Mouse (Mus musculus) forebrain, embryonic 13.5 days (tissue): ENCODE results near the gene Coro1b. TPM values are rescaled to one million over a fixed set of nuclear protein-coding genes. Genes with fewer than 3 reads are reported as not detected.

Experiments
- ATAC-seq: fragments of 200-750 bp; cut with Nextera tagmentation; 2 replicates; pipeline ENCODE4 v1.8.0; 2017
- H3K27ac ChIP-seq: fragments of 300-500 bp; sonication (generic); 2 replicates; pipeline ENCODE4 v1.5.1; 2015; ENCODE audit warnings: inconsistent platforms, mild to moderate bottlenecking, moderate library complexity
- H3K27me3 ChIP-seq: fragments of 300-500 bp; sonication (generic); 2 replicates; pipeline ENCODE4 v1.6.1; 2015; ENCODE audit warnings: mild to moderate bottlenecking, inconsistent platforms
- H3K36me3 ChIP-seq: fragments of 300-500 bp; sonication (generic); 2 replicates; pipeline ENCODE4 v1.6.1; 2015; ENCODE audit warnings: mild to moderate bottlenecking, inconsistent platforms; ENCODE audit not compliant: poor library complexity, severe bottlenecking
- H3K4me1 ChIP-seq: fragments of 300-500 bp; sonication (generic); 2 replicates; pipeline ENCODE4 v1.6.1; 2015; ENCODE audit warnings: inconsistent platforms
- H3K4me2 ChIP-seq: fragments of 300-500 bp; sonication (generic); 2 replicates; pipeline ENCODE4 v1.6.1; 2015; ENCODE audit warnings: inconsistent platforms, mild to moderate bottlenecking, moderate library complexity
- H3K4me3 ChIP-seq: fragments of 300-500 bp; sonication (generic); 2 replicates; pipeline ENCODE4 v1.5.1; 2015; ENCODE audit warnings: mild to moderate bottlenecking, inconsistent platforms
- H3K9ac ChIP-seq: fragments of 300-500 bp; sonication (generic); 2 replicates; pipeline ENCODE4 v1.6.1; 2015; ENCODE audit warnings: mild to moderate bottlenecking, inconsistent platforms
- H3K9me3 ChIP-seq: fragments of 300-500 bp; sonication (generic); replicated peaks from 2 replicates; pipeline ENCODE4 v1.6.1; 2016; ENCODE audit warnings: inconsistent platforms
- WGBS: fragments of 180-500 bp; shearing (Covaris S2); methylation state at CpG from one replicate; pipeline ENCODE4 v1.1.7; 2015; 5-methylcytosine and 5-hydroxymethylcytosine counted together
- polyA plus RNA-seq: library from polyadenylated mRNA; unstranded; fragments of >200 nt; fragmentation: Nextera tagmentation; extraction: Ambion mirVana; gene quantifications from 2 replicates; pipeline ENCODE4 v1.2.1, GENCODE M21; 2015

Coro1b gene
- polyA plus RNA-seq, result 126 and 144 TPM in 2 replicates

DNA sequence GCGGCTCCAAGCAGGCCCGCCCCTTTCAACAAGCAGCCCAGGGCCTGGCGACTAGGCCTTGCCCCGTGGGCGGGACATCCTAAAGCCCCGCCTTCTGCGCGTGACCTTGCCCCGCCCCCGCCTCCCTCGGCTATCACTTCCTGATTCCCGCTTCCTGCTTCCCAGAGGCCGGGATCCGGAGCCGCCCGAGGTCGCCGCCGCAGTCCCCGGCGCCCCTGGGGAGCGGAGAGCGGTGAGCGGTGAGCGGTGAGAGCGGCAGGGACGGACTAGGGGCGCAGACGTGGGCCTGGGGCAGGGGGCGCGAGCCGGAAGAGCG is at the start of gene Coro1b:
Gene Coro1b (plus strand): TSS at position 129 of the 316 bp plus-strand sequence.
- H3K4me2 ChIP-seq, result peak within 1 kb of the TSS; percentile 86
- H3K4me3 ChIP-seq, result peak within 1 kb of the TSS; percentile 84
- peak within 1 kb of the TSS; percentile 52; the same call in 1 of the 2 replicates for H3K27ac ChIP-seq
- no peaks in the 10 kb centered on the region for H3K9me3 ChIP-seq
- H3K27me3 ChIP-seq, result no peaks in the 10 kb centered on the region
- WGBS, result under 1% methylated on average over 31 of the region's 33 CpGs
- H3K4me1 ChIP-seq, result peaks cover 26% of the 10 kb centered on the region
- peak within 1 kb of the TSS; percentile 88 for H3K9ac ChIP-seq
- peaks cover 36% of the 10 kb centered on the region for H3K36me3 ChIP-seq
- peak; percentile 96 for ATAC-seq

GRCm38 (mm10) chr19:4099056-4099455 is 49.4 kb upstream of the Coro1b start:
- Histone ChIP-seq H3K27me3 (peaks cover 32% of the 10 kb centered on the region), H3K4me1 (peaks cover 56% of the 10 kb centered on the region), H3K36me3 (no peaks in the 10 kb centered on the region), H3K4me2 (peak overlapping the region; percentile 81), H3K9ac (0 out of 2 replicates have a peak overlapping the region, but pooled peaks have one; percentile 13), H3K9me3 (no peaks in the 10 kb centered on the region), H3K27ac (no peak overlapping the region), H3K4me3 (0 out of 2 replicates have a peak overlapping the region, but pooled peaks have one; percentile 50)
- ATAC-seq, result no peak
- WGBS, result 13% methylated on average over 9 of the region's 9 CpGs

GRCm38 (mm10) chr19:4099837-4100717 is 48.3 kb upstream of the Coro1b start, which contains the start of gene Pitpnm1:
Gene Pitpnm1, plus strand, starts transcription at chr19:4099998.
- Histone ChIP-seq H3K4me3 (peak within 1 kb of the TSS; percentile 50), H3K9ac (peak within 1 kb of the TSS; percentile 74), H3K4me1 (peaks cover 56% of the 10 kb centered on the region), H3K9me3 (no peaks in the 10 kb centered on the region), H3K4me2 (peak within 1 kb of the TSS; percentile 81), H3K27me3 (peaks cover 32% of the 10 kb centered on the region), H3K36me3 (0 out of 2 replicates have a peak, but pooled peaks cover 2% of the 10 kb centered on the region), H3K27ac (no peak within 1 kb of the TSS)
- ATAC-seq, result no peak
- WGBS, result 2% methylated on average over 53 of the region's 53 CpGs

DNA sequence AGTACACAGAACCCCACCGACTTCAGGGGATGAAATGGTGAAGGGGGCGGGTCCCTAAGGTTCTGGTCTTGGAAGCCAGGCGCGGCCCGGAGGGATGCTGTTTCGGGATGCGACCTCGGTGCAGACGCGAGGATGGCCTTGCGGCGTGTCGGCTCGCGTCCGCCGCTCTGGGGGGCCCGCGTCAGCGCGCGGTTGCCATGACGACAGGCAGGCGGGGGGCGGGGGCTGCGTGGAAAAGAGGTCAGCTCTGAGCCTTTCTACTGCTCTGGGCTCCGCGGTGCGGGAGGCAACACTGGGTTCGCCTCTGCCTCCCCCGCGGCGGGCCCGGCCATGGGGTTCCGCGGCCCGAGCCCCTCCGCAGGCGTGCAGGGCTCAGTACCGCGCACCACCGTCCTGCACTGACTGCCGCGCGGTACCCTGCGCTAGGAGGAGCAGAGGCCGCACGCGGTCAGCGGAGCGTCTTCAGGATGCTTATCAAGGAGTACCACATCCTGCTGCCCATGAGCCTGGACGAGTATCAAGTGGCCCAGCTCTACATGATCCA is 47.6 kb upstream of the Coro1b start:
- Histone ChIP-seq H3K4me1 (peaks cover 56% of the 10 kb centered on the region), H3K36me3 (peaks cover 9% of the 10 kb centered on the region; the same call in 1 of the 2 replicates)

DNA sequence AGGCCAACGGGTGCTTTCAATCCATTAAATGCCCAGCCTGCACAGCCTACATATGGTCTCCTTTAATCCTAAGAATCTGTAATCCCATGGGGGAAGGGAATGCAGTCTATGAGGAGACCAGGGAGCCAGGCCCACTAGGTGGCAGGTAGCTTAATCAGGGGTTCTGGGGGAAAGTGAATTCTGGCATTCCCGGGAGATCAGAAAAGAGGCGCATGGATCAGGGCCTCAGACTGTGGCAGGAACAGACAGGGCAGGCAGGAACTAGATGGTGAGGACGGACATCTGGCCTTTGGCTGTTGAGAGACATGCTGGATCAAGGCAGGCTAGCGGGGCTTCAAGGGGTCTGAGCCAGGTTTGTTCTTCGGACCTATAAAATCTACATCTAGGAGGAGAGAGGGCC is 47.0 kb upstream of the Coro1b start:
- peak overlapping the region; percentile 50 for H3K4me3 ChIP-seq
- no peak overlapping the region for H3K27ac ChIP-seq
- WGBS, result 50% methylated on average over 6 of the region's 6 CpGs
- H3K4me1 ChIP-seq, result peaks cover 50% of the 10 kb centered on the region
- peak overlapping the region; percentile 81 for H3K4me2 ChIP-seq
- H3K9me3 ChIP-seq, result no peaks in the 10 kb centered on the region
- H3K27me3 ChIP-seq, result peaks cover 32% of the 10 kb centered on the region
- peak overlapping the region; percentile 74 for H3K9ac ChIP-seq
- no peak for ATAC-seq
- peaks cover 9% of the 10 kb centered on the region; the same call in 1 of the 2 replicates for H3K36me3 ChIP-seq

More for the DNA sequence above, 47.6 kb upstream of the Coro1b start:
- Histone ChIP-seq H3K9ac (peak overlapping the region; percentile 74), H3K27ac (no peak overlapping the region), H3K4me2 (peak overlapping the region; percentile 81), H3K4me3 (peak overlapping the region; percentile 50), H3K9me3 (no peaks in the 10 kb centered on the region), H3K27me3 (peaks cover 32% of the 10 kb centered on the region)
- ATAC-seq, result 0 out of 2 replicates have a peak, but pooled peaks have one; percentile 4
- WGBS, result under 1% methylated on average over 45 of the region's 52 CpGs

GRCm38 (mm10) chr19:4102049-4102448 is 46.4 kb upstream of the Coro1b start:
- peaks cover 13% of the 10 kb centered on the region; the same call in 1 of the 2 replicates for H3K36me3 ChIP-seq
- peaks cover 49% of the 10 kb centered on the region for H3K4me1 ChIP-seq
- H3K27ac ChIP-seq, result no peak overlapping the region
- H3K9ac ChIP-seq, result no peak overlapping the region
- H3K4me2 ChIP-seq, result peak overlapping the region; percentile 81
- peaks cover 32% of the 10 kb centered on the region for H3K27me3 ChIP-seq
- ATAC-seq, result no peak
- H3K9me3 ChIP-seq, result no peaks in the 10 kb centered on the region
- 93% methylated on average over 2 of the region's 2 CpGs for WGBS
- H3K4me3 ChIP-seq, result peak overlapping the region; percentile 50; the same call in 1 of the 2 replicates

GRCm38 (mm10) chr19:4102626-4103025 is 45.8 kb upstream of the Coro1b start:
- WGBS, result 96% methylated on average over 12 of the region's 12 CpGs
- H3K4me1 ChIP-seq, result peaks cover 45% of the 10 kb centered on the region

GRCm38 (mm10) chr19:4103294-4103693 is 45.1 kb upstream of the Coro1b start:
- Histone ChIP-seq H3K27ac (no peak overlapping the region), H3K9ac (no peak overlapping the region), H3K27me3 (peaks cover 32% of the 10 kb centered on the region), H3K4me2 (no peak overlapping the region), H3K4me3 (no peak overlapping the region), H3K9me3 (no peaks in the 10 kb centered on the region), H3K4me1 (peaks cover 38% of the 10 kb centered on the region), H3K36me3 (peaks cover 13% of the 10 kb centered on the region; the same call in 1 of the 2 replicates)
- ATAC-seq, result no peak
- 94% methylated on average over 18 of the region's 18 CpGs for WGBS

More at GRCm38 (mm10) chr19:4102626-4103025, 45.8 kb upstream of the Coro1b start:
- Histone ChIP-seq H3K27me3 (peaks cover 32% of the 10 kb centered on the region), H3K27ac (no peak overlapping the region), H3K4me3 (no peak overlapping the region), H3K4me2 (no peak overlapping the region), H3K9me3 (no peaks in the 10 kb centered on the region), H3K36me3 (peaks cover 13% of the 10 kb centered on the region; the same call in 1 of the 2 replicates), H3K9ac (no peak overlapping the region; the same call in 1 of the 2 replicates)
- ATAC-seq, result no peak

GRCm38 (mm10) chr19:4103792-4104191 is 44.6 kb upstream of the Coro1b start:
- no peak overlapping the region for H3K4me3 ChIP-seq
- peaks cover 33% of the 10 kb centered on the region for H3K4me1 ChIP-seq
- WGBS, result 92% methylated on average over 3 of the region's 3 CpGs
- H3K27me3 ChIP-seq, result peaks cover 32% of the 10 kb centered on the region
- peaks cover 13% of the 10 kb centered on the region; the same call in 1 of the 2 replicates for H3K36me3 ChIP-seq
- no peaks in the 10 kb centered on the region for H3K9me3 ChIP-seq
- H3K4me2 ChIP-seq, result no peak overlapping the region
- ATAC-seq, result no peak
- H3K9ac ChIP-seq, result no peak overlapping the region
- H3K27ac ChIP-seq, result no peak overlapping the region

- Histone ChIP-seq H3K4me1 (peaks cover 24% of the 10 kb centered on the region), H3K27ac (no peak overlapping the region), H3K27me3 (peaks cover 28% of the 10 kb centered on the region), H3K4me3 (no peak overlapping the region), H3K4me2 (no peak overlapping the region), H3K36me3 (peaks cover 22% of the 10 kb centered on the region; the same call in 1 of the 2 replicates), H3K9me3 (no peaks in the 10 kb centered on the region), H3K9ac (no peak overlapping the region)
- 92% methylated on average over 16 of the region's 16 CpGs for WGBS
- ATAC-seq, result no peak
Observed at GRCm38 (mm10) chr19:4104675-4105194, 43.7 kb upstream of the Coro1b start.

- 92% methylated on average over 14 of the region's 14 CpGs for WGBS
Observed at GRCm38 (mm10) chr19:4106654-4107053, 41.8 kb upstream of the Coro1b start.

More at GRCm38 (mm10) chr19:4106654-4107053, 41.8 kb upstream of the Coro1b start:
- Histone ChIP-seq H3K4me2 (no peak overlapping the region), H3K9me3 (no peaks in the 10 kb centered on the region), H3K4me3 (no peak overlapping the region), H3K27me3 (peaks cover 10% of the 10 kb centered on the region), H3K9ac (no peak overlapping the region), H3K27ac (no peak overlapping the region), H3K36me3 (peaks cover 36% of the 10 kb centered on the region), H3K4me1 (peaks cover 5% of the 10 kb centered on the region)
- ATAC-seq, result no peak
